Mouse (Mus musculus): ENCODE results near the gene Rbbp8nl.

DNA sequence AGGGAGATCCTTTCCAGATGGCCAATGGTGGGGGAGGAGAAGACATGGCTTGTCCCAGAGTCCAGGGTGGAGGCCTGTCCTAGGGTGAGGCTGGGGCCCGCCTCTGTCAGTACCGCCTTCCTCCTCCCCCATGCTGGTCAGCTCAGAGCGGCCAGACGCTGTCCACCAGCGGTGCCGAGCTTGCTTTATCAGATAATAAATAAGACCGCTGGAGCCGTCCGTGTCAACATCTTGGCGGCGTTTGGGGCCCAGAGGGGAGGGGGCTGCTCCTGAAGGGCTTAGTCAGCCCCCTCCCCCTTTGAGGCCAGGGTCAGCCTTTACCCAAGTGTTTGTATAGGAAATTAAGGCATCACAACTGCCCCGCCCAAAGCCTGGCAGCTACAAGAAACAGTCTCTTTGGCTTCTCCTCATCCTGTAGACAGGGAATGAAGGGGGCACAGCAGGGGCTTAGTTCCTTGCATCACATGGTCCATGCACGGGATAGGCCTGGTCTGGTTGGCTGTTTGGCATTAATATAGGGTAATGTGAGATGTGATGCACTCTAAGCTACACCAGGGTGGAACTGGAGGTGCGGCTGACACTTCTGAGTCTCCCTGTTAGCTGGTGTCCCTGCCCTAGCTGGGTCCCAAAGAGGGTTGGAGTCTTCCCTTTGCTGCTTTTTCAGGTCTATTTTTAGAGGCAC lies 33.1 kb upstream of the Rbbp8nl start:
- no peak for TF ChIP-seq ZNF384 (IDR thresholded peaks at IDR 0.05; ENCODE audit: low read depth, low read length)
- no peak for TF ChIP-seq EP300 (IDR thresholded peaks at IDR 0.05; ENCODE audit: low read depth in 1 of 2, low read length in 2 of 2)
- TF ChIP-seq CTCF (IDR thresholded peaks at IDR 0.05 in 2 of 3, conservative IDR thresholded peaks at IDR 0.05 in 1 of 3; ENCODE audit: control insufficient read depth in 1 of 3, insufficient read depth in 1 of 3, low read depth in 2 of 3, low read length in 3 of 3, poor library complexity in 1 of 3, severe bottlenecking in 1 of 3), result no peak
